Mouse (Mus musculus): ENCODE results near the gene Slc38a7.

GRCm38 (mm10) chr8:95808631-95809030, 44.7 kb downstream of the Slc38a7 start:
- TF ChIP-seq POLR2AphosphoS2 (IDR thresholded peaks at IDR 0.05; ENCODE audit: insufficient read length, low read depth): no peak
- no peak for TF ChIP-seq MYOG (IDR thresholded peaks at IDR 0.05; ENCODE audit: control insufficient read depth in 1 of 3, insufficient read depth in 1 of 3, insufficient read length in 2 of 3, low read depth in 2 of 3)
- no peak for TF ChIP-seq POLR2A (IDR thresholded peaks at IDR 0.05; ENCODE audit: insufficient read length, low read depth)
- TF ChIP-seq TCF12 (IDR thresholded peaks at IDR 0.05; ENCODE audit: insufficient read depth, poor library complexity, severe bottlenecking): no peak
- TF ChIP-seq MYOD1 (IDR thresholded peaks at IDR 0.05; ENCODE audit: control insufficient read depth in 1 of 3, insufficient read length in 2 of 3, low read depth in 2 of 3): no peak
- no peak for TF ChIP-seq USF1 (IDR thresholded peaks at IDR 0.05; ENCODE audit: low read depth)
- TF ChIP-seq MAX (IDR thresholded peaks at IDR 0.05; ENCODE audit: low read depth): no peak
- no peak for TF ChIP-seq E2F4 (IDR thresholded peaks at IDR 0.05; ENCODE audit: insufficient read depth)

Data from myocyte (in vitro differentiated cells).